Mouse (Mus musculus) ES-Bruce4 (cell line): ENCODE data around the gene Chchd6. TPM values are rescaled to one million over a fixed set of nuclear protein-coding genes. Genes with fewer than 3 reads are reported as not detected.

Source experiments
- H3K27ac ChIP-seq: 2 replicates; pipeline ENCODE4 v1.5.1; 2012; ENCODE audit warnings: low read length, inconsistent platforms; ENCODE audit not compliant: insufficient read depth
- H3K27me3 ChIP-seq: 2 replicates; pipeline ENCODE4 v1.6.1; 2012; ENCODE audit warnings: mild to moderate bottlenecking, low read length, inconsistent platforms; ENCODE audit not compliant: control insufficient read depth, poor library complexity, insufficient read depth, severe bottlenecking
- H3K36me3 ChIP-seq: 2 replicates; pipeline ENCODE4 v1.6.1; 2012; ENCODE audit warnings: inconsistent platforms, mild to moderate bottlenecking, low read length, moderate library complexity; ENCODE audit not compliant: control insufficient read depth, poor library complexity, insufficient read depth, severe bottlenecking
- H3K4me1 ChIP-seq: one replicate; pipeline ENCODE4 v1.8.1; 2011; ENCODE audit warnings: low read length; ENCODE audit not compliant: control insufficient read depth, insufficient read depth
- H3K4me3 ChIP-seq: 2 replicates; pipeline ENCODE4 v1.5.1; 2011; ENCODE audit warnings: low read depth, mild to moderate bottlenecking, low read length
- H3K9ac ChIP-seq: 2 replicates; pipeline ENCODE4 v1.6.1; 2012; ENCODE audit warnings: low read depth, mild to moderate bottlenecking, inconsistent platforms; ENCODE audit not compliant: poor library complexity, severe bottlenecking
- H3K9me3 ChIP-seq: replicated peaks from 2 replicates; pipeline ENCODE4 v1.6.1; 2012; ENCODE audit warnings: mild to moderate bottlenecking, low read length, inconsistent platforms; ENCODE audit not compliant: control insufficient read depth, poor library complexity, insufficient read depth, severe bottlenecking
- CTCF ChIP-seq: IDR thresholded peaks from one replicate; pipeline ENCODE4 v1.8.1; 2011; ENCODE audit warnings: low read depth, low read length
- EP300 ChIP-seq: IDR thresholded peaks from 2 replicates; pipeline ENCODE4 v1.6.1; 2011; ENCODE audit warnings: low read depth, low read length; ENCODE audit not compliant: insufficient read depth
- POLR2A ChIP-seq: IDR thresholded peaks from one replicate; pipeline ENCODE4 v1.8.1; 2011; ENCODE audit warnings: low read length; ENCODE audit not compliant: insufficient read depth
- polyA plus RNA-seq: library from polyadenylated mRNA; stranded (reverse); fragments of >200 nt; gene quantifications from 2 replicates; pipeline ENCODE4 v1.2.4, GENCODE M21; 2011; ENCODE audit warnings: low read depth; ENCODE audit not compliant: missing spikeins, insufficient read depth, insufficient read length

Chchd6 gene
- polyA plus RNA-seq, 1 experiment, result 10.1 TPM

GRCm38 (mm10) chr6:89490369-89490768, 105.1 kb downstream of the Chchd6 start:
- Histone ChIP-seq H3K36me3 (no peaks in the 10 kb centered on the region; the same call in 1 of the 2 replicates), H3K9ac (no peak overlapping the region), H3K4me1 (no peaks in the 10 kb centered on the region), H3K4me3 (no peak overlapping the region), H3K27me3 (no peaks in the 10 kb centered on the region), H3K9me3 (no peaks in the 10 kb centered on the region), H3K27ac (no peak overlapping the region)
- TF ChIP-seq POLR2A (no peak), CTCF (no peak), EP300 (no peak)

GRCm38 (mm10) chr6:89489533-89489932, 105.9 kb downstream of the Chchd6 start:
- H3K27ac ChIP-seq, result no peak overlapping the region
- no peak overlapping the region for H3K9ac ChIP-seq
- H3K36me3 ChIP-seq, result no peaks in the 10 kb centered on the region; the same call in 1 of the 2 replicates
- H3K27me3 ChIP-seq, result no peaks in the 10 kb centered on the region
- no peaks in the 10 kb centered on the region for H3K4me1 ChIP-seq
- no peaks in the 10 kb centered on the region for H3K9me3 ChIP-seq
- no peak overlapping the region for H3K4me3 ChIP-seq
- TF ChIP-seq CTCF (no peak), EP300 (no peak), POLR2A (no peak)

GRCm38 (mm10) chr6:89486055-89486454, 109.4 kb downstream of the Chchd6 start:
- H3K4me3 ChIP-seq, result no peak overlapping the region
- no peaks in the 10 kb centered on the region for H3K9me3 ChIP-seq
- no peak overlapping the region for H3K27ac ChIP-seq
- no peaks in the 10 kb centered on the region for H3K27me3 ChIP-seq
- no peaks in the 10 kb centered on the region for H3K4me1 ChIP-seq
- no peak overlapping the region for H3K9ac ChIP-seq
- no peak for TF ChIP-seq POLR2A
- no peaks in the 10 kb centered on the region; the same call in 1 of the 2 replicates for H3K36me3 ChIP-seq

GRCm38 (mm10) chr6:89481192-89481591, 114.3 kb downstream of the Chchd6 start:
- H3K9me3 ChIP-seq, result no peaks in the 10 kb centered on the region
- TF ChIP-seq EP300 (no peak), CTCF (no peak), POLR2A (no peak)
- no peak overlapping the region for H3K27ac ChIP-seq
- no peak overlapping the region for H3K4me3 ChIP-seq
- H3K27me3 ChIP-seq, result no peaks in the 10 kb centered on the region
- H3K9ac ChIP-seq, result no peak overlapping the region
- no peaks in the 10 kb centered on the region for H3K4me1 ChIP-seq
- H3K36me3 ChIP-seq, result no peaks in the 10 kb centered on the region

GRCm38 (mm10) chr6:89467908-89468307, 127.5 kb downstream of the Chchd6 start:
- Histone ChIP-seq H3K27ac (no peak overlapping the region), H3K27me3 (no peaks in the 10 kb centered on the region), H3K9ac (no peak overlapping the region)

GRCm38 (mm10) chr6:89467290-89467689, 128.2 kb downstream of the Chchd6 start:
- no peaks in the 10 kb centered on the region for H3K4me1 ChIP-seq
- no peaks in the 10 kb centered on the region for H3K36me3 ChIP-seq
- H3K9me3 ChIP-seq, result no peaks in the 10 kb centered on the region
- no peaks in the 10 kb centered on the region for H3K27me3 ChIP-seq
- no peak overlapping the region for H3K27ac ChIP-seq
- H3K9ac ChIP-seq, result no peak overlapping the region
- no peak overlapping the region for H3K4me3 ChIP-seq
- TF ChIP-seq EP300 (no peak), POLR2A (no peak), CTCF (no peak)

More at GRCm38 (mm10) chr6:89467908-89468307, 127.5 kb downstream of the Chchd6 start:
- Histone ChIP-seq H3K9me3 (no peaks in the 10 kb centered on the region), H3K36me3 (no peaks in the 10 kb centered on the region), H3K4me3 (no peak overlapping the region), H3K4me1 (no peaks in the 10 kb centered on the region)
- no peak for TF ChIP-seq POLR2A
- no peak for TF ChIP-seq EP300
- TF ChIP-seq CTCF, result no peak

GRCm38 (mm10) chr6:89466875-89467274, 128.6 kb downstream of the Chchd6 start:
- Histone ChIP-seq H3K9me3 (no peaks in the 10 kb centered on the region), H3K4me3 (no peak overlapping the region), H3K27ac (no peak overlapping the region), H3K27me3 (no peaks in the 10 kb centered on the region), H3K9ac (no peak overlapping the region), H3K36me3 (no peaks in the 10 kb centered on the region), H3K4me1 (no peaks in the 10 kb centered on the region)
- TF ChIP-seq EP300 (no peak), POLR2A (no peak), CTCF (no peak)
